Mouse (Mus musculus) urinary bladder, adult 18-20 months (tissue): ENCODE data around the gene Ano10.
A peak's percentile ranks its signal among the peaks of the same experiment; 100 is the strongest.

Experiments
- DNase-seq, 2 experiments: peaks; one replicate each; pipeline ENCODE4 v3.0.0; 2022; ENCODE audit warnings: low spot score in 2 of 2, mixed read lengths in 2 of 2

Ano10 gene

GRCm38 (mm10) chr9:122245471-122245870 is 48.8 kb downstream of the Ano10 start:
- DNase-seq, result no peak

GRCm38 (mm10) chr9:122244800-122245165 is 49.4 kb downstream of the Ano10 start:
- DNase-seq, result no peak

GRCm38 (mm10) chr9:122244080-122244799 is 50.0 kb downstream of the Ano10 start:
- DNase-seq, result peak; percentile 21 to 22

- no peak for DNase-seq
Measured at GRCm38 (mm10) chr9:122243297-122243696, 50.9 kb downstream of the Ano10 start.

- DNase-seq, result no peak
Measured at GRCm38 (mm10) chr9:122242856-122243255, 51.4 kb downstream of the Ano10 start.

GRCm38 (mm10) chr9:122241812-122242400 is 52.3 kb downstream of the Ano10 start:
- no peak for DNase-seq

- DNase-seq, result no peak
Measured at GRCm38 (mm10) chr9:122240629-122241199, 53.5 kb downstream of the Ano10 start.

- DNase-seq, result no peak
Measured at GRCm38 (mm10) chr9:122234741-122235140, 59.5 kb downstream of the Ano10 start.

- no peak for DNase-seq
Measured at GRCm38 (mm10) chr9:122233972-122234345, 60.3 kb downstream of the Ano10 start.

GRCm38 (mm10) chr9:122233316-122233971 is 60.8 kb downstream of the Ano10 start:
- no peak for DNase-seq

- no peak for DNase-seq
Measured at GRCm38 (mm10) chr9:122232912-122233311, 61.3 kb downstream of the Ano10 start.

- no peak for DNase-seq
Measured at GRCm38 (mm10) chr9:122230701-122231100, 63.5 kb downstream of the Ano10 start.

- no peak for DNase-seq
Measured at GRCm38 (mm10) chr9:122226419-122226818, 67.8 kb downstream of the Ano10 start.

GRCm38 (mm10) chr9:122225309-122225708 is 68.9 kb downstream of the Ano10 start:
- no peak for DNase-seq

GRCm38 (mm10) chr9:122223005-122223404 is 71.2 kb downstream of the Ano10 start:
- no peak for DNase-seq

- no peak for DNase-seq
Measured at GRCm38 (mm10) chr9:122219934-122220333, 74.3 kb downstream of the Ano10 start.

- no peak for DNase-seq
Measured at GRCm38 (mm10) chr9:122216945-122217529, 77.2 kb downstream of the Ano10 start.

GRCm38 (mm10) chr9:122215118-122215517 is 79.1 kb downstream of the Ano10 start:
- DNase-seq, result no peak

GRCm38 (mm10) chr9:122208311-122208710 is 85.9 kb downstream of the Ano10 start:
- DNase-seq, result no peak

GRCm38 (mm10) chr9:122205543-122206200 is 88.6 kb downstream of the Ano10 start:
- DNase-seq, result no peak

GRCm38 (mm10) chr9:122204508-122204907 is 89.7 kb downstream of the Ano10 start:
- DNase-seq, result no peak

GRCm38 (mm10) chr9:122199253-122199652 is 95.0 kb downstream of the Ano10 start:
- peak; percentile 45 to 57 for DNase-seq
